In genomic region chr2:104703158-104703557, GRCm38 (mm10) we compare ENCODE assay signal across 31 mouse cellular contexts. TPM values are rescaled to one million over a fixed set of nuclear protein-coding genes. Genes with fewer than 3 reads are reported as not detected.
A peak's percentile ranks its signal among the peaks of the same experiment; 100 is the strongest.
DNase-seq lines count a peak whose midpoint lies in the region; ATAC-seq and TF ChIP-seq lines count a peak whose summit lies in the region.
"Had no signal": no experiment of that assay in that cellular context is flagged by ENCODE, and none has a peak within 500 bp of the region (broad histone marks: within the 10 kb centered on the region; RNA-seq: fewer than 3 reads in every experiment).

No protein-coding gene starts in this region.

- peaks cover 5% of the 10 kb centered on the region for H3K4me1 ChIP-seq in liver, adult 2 months (ENCODE audit: control insufficient read depth, insufficient read depth, low read length)
- no peaks in the 10 kb centered on the region for H3K4me1 ChIP-seq in liver, embryonic 11.5 days (replicated peaks; ENCODE audit: control insufficient read depth, insufficient read depth, low read length)
- no peaks in the 10 kb centered on the region for H3K4me1 ChIP-seq in hindbrain, postnatal 0 days (ENCODE audit: insufficient read depth, low read length)
- H3K4me1 ChIP-seq in midbrain, postnatal 0 days (ENCODE audit: insufficient read depth, low read length) = no peaks in the 10 kb centered on the region

- ATAC-seq in liver, embryonic 11.5 days (replicated peaks; ENCODE audit: low FRiP score) = no peak
- no peak for ATAC-seq in granulocyte monocyte progenitor cell, adult 5-6 weeks (replicated peaks; ENCODE audit: poor library complexity, severe bottlenecking)
- no peak for ATAC-seq in hindbrain, postnatal 0 days
- no peak for ATAC-seq in midbrain, postnatal 0 days (ENCODE audit: low FRiP score)
- ATAC-seq: activated CD4-positive, CD25-positive, alpha-beta regulatory T cell, adult 4 months; CD4-positive, CD25-positive, alpha-beta regulatory T cell, adult 4 months; Patski had no signal

- no peak for TF ChIP-seq CTCF in liver, adult 2 months (IDR thresholded peaks at IDR 0.05; ENCODE audit: low read depth, low read length)
- no peak for TF ChIP-seq CTCF in hindbrain, postnatal 0 days (IDR thresholded peaks at IDR 0.05; ENCODE audit: low read depth)
- TF ChIP-seq CTCF in midbrain, postnatal 0 days (IDR thresholded peaks at IDR 0.05) = no peak

- no peaks in the 10 kb centered on the region for H3K9me3 ChIP-seq in liver, embryonic 11.5 days (ENCODE audit: control insufficient read depth, low read length)
- no peaks in the 10 kb centered on the region for H3K9me3 ChIP-seq in hindbrain, postnatal 0 days (ENCODE audit: low read length)
- no peaks in the 10 kb centered on the region for H3K9me3 ChIP-seq in midbrain, postnatal 0 days (ENCODE audit: low read length)
- H3K9me3 ChIP-seq: G1E had no signal

- WGBS in liver, adult 2 months = 93% methylated on average over 3 of the region's 3 CpGs
- 85% methylated on average over 3 of the region's 3 CpGs for WGBS in liver, embryonic 11.5 days
- 47% methylated on average over 3 of the region's 3 CpGs for WGBS in hindbrain, postnatal 0 days
- 67% methylated on average over 3 of the region's 3 CpGs for WGBS in midbrain, postnatal 0 days

- no peaks in the 10 kb centered on the region for H3K27me3 ChIP-seq in liver, adult 2 months (ENCODE audit: control insufficient read depth, insufficient read depth, low read length)
- no peaks in the 10 kb centered on the region for H3K27me3 ChIP-seq in liver, embryonic 11.5 days (replicated peaks; ENCODE audit: control insufficient read depth, insufficient read depth, low read length)
- H3K27me3 ChIP-seq in hindbrain, postnatal 0 days (ENCODE audit: insufficient read depth, low read length) = no peaks in the 10 kb centered on the region
- H3K27me3 ChIP-seq in midbrain, postnatal 0 days (ENCODE audit: insufficient read depth, low read length) = no peaks in the 10 kb centered on the region
- H3K27me3 ChIP-seq: CH12.LX, Patski had no signal

- no peak overlapping the region for H3K9ac ChIP-seq in liver, adult 2 months (ENCODE audit: low read depth, low read length)
- no peak overlapping the region for H3K9ac ChIP-seq in liver, embryonic 11.5 days (ENCODE audit: low read depth, low read length)
- no peak overlapping the region for H3K9ac ChIP-seq in hindbrain, postnatal 0 days (replicated peaks; ENCODE audit: low read length)
- no peak overlapping the region for H3K9ac ChIP-seq in midbrain, postnatal 0 days (replicated peaks; ENCODE audit: low read length, poor library complexity, severe bottlenecking)

- H3K79me2 ChIP-seq in liver, adult 2 months (ENCODE audit: control insufficient read depth, insufficient read depth, low read length) = no peaks in the 10 kb centered on the region

- DNase-seq in liver, adult 2 months (ENCODE audit: extremely low read depth, low read depth, low spot score) = no peak
- DNase-seq in liver, embryonic 11.5 days (ENCODE audit: low spot score) = no peak
- DNase-seq in ES-CJ7 (ENCODE audit: low read depth, low spot score) (peak; percentile 33), R1 (ENCODE audit: low read depth, low spot score) (peak; percentile 53), ZHBTc4 (ENCODE audit: low read depth, low spot score) (peak; percentile 49)
- DNase-seq in hindbrain, postnatal 0 days (ENCODE audit: low spot score) = no peak
- DNase-seq in midbrain, postnatal 0 days (ENCODE audit: low spot score) = no peak
- DNase-seq: adrenal gland, adult 2 months; adrenal gland, adult 8-10 months; adrenal gland, postnatal 10 days; adrenal gland, postnatal 14 days; adrenal gland, postnatal 25 days; adrenal gland, postnatal 36 days; B cell, adult 2 months; cerebellum, adult 11 months; cerebellum, adult 11-12 months; cerebellum, adult 18-20 months; cerebellum, adult 2 months; cerebellum, adult 8-10 months had no signal

- H3K4me2 ChIP-seq in liver, embryonic 11.5 days = no peak overlapping the region
- H3K4me2 ChIP-seq in hindbrain, postnatal 0 days (ENCODE audit: low read depth, low read length) = no peak overlapping the region
- H3K4me2 ChIP-seq in midbrain, postnatal 0 days (ENCODE audit: low read depth, low read length, poor library complexity, severe bottlenecking) = no peak overlapping the region

- H3K27ac ChIP-seq in liver, adult 2 months (replicated peaks; ENCODE audit: insufficient read depth, low read depth, low read length) = peak overlapping the region; percentile 41; the same call in 1 of the 2 replicates
- H3K27ac ChIP-seq in liver, embryonic 11.5 days (ENCODE audit: low read depth, low read length) = no peak overlapping the region
- H3K27ac ChIP-seq in hindbrain, postnatal 0 days = no peak overlapping the region
- no peak overlapping the region for H3K27ac ChIP-seq in midbrain, postnatal 0 days (ENCODE audit: low read depth, low read length)

- no peaks in the 10 kb centered on the region; the same call in 1 of the 2 replicates for H3K36me3 ChIP-seq in liver, adult 2 months (ENCODE audit: control insufficient read depth, insufficient read depth, low read length)
- H3K36me3 ChIP-seq in liver, embryonic 11.5 days (ENCODE audit: control insufficient read depth, insufficient read depth, low read length) = no peaks in the 10 kb centered on the region
- peaks cover 9% of the 10 kb centered on the region for H3K36me3 ChIP-seq in hindbrain, postnatal 0 days (ENCODE audit: insufficient read depth, low read length)
- H3K36me3 ChIP-seq in midbrain, postnatal 0 days (ENCODE audit: insufficient read depth, low read length) = peaks cover 11% of the 10 kb centered on the region
- H3K36me3 ChIP-seq: G1E had no signal

- TF ChIP-seq POLR2A in liver, adult 2 months (IDR thresholded peaks at IDR 0.05; ENCODE audit: extremely low read depth, insufficient read depth, low read length) = no peak

- H3K4me3 ChIP-seq in liver, adult 2 months (ENCODE audit: insufficient read depth, low read depth, low read length) = no peak overlapping the region
- H3K4me3 ChIP-seq in liver, embryonic 11.5 days (ENCODE audit: low read depth, low read length) = no peak overlapping the region
- H3K4me3 ChIP-seq in hindbrain, postnatal 0 days (ENCODE audit: low read length) = no peak overlapping the region
- no peak overlapping the region for H3K4me3 ChIP-seq in midbrain, postnatal 0 days (ENCODE audit: low read depth, low read length)

RNA-seq across cellular contexts. Expression of gene Tcp11l1, which starts 8.8 kb away (rescaled TPM):
- total RNA-seq in liver, adult 2 months (2014; rRNA removed) = 4.1 and 5.3 TPM in 2 replicates
- 3.1 and 3.5 TPM in 2 replicates for polyA plus RNA-seq in liver, adult 2 months (2012; rRNA removed)
- 20.3 and 22.9 TPM in 2 replicates for polyA plus RNA-seq in liver, embryonic 11.5 days (2014; fragmentation: Nextera tagmentation; extraction: Ambion mirVana)
- 18.3 and 21.3 TPM in 2 replicates for total RNA-seq in granulocyte monocyte progenitor cell, adult 5-6 weeks (2014; fragmentation: Nextera tagmentation)
- 7.9 and 10.5 TPM in 2 replicates for total RNA-seq in granulocyte monocyte progenitor cell, adult 5-6 weeks (2017)
- 27.0 and 46.5 TPM in 2 replicates for total RNA-seq in hindbrain, postnatal 0 days (2014; rRNA removed)
- polyA plus RNA-seq in hindbrain, postnatal 0 days (2015; fragmentation: Nextera tagmentation; extraction: Ambion mirVana) = 64.2 and 69.6 TPM in 2 replicates
- total RNA-seq in midbrain, postnatal 0 days (2014; rRNA removed) = 27.8 and 28.2 TPM in 2 replicates
- 51.6 and 58.8 TPM in 2 replicates for polyA plus RNA-seq in midbrain, postnatal 0 days (2015; fragmentation: Nextera tagmentation; extraction: Ambion mirVana)

RNA-seq across cellular contexts. Expression of gene Pin1rt1, which starts 13.0 kb away (rescaled TPM):
- not detected in 2 replicates for total RNA-seq in liver, adult 2 months (2014; rRNA removed)
- not detected in 2 replicates for polyA plus RNA-seq in liver, adult 2 months (2012; rRNA removed)
- polyA plus RNA-seq in liver, embryonic 11.5 days (2014; fragmentation: Nextera tagmentation; extraction: Ambion mirVana) = not detected in 2 replicates
- total RNA-seq in granulocyte monocyte progenitor cell, adult 5-6 weeks (2014; fragmentation: Nextera tagmentation) = not detected in 2 replicates
- not detected in 2 replicates for total RNA-seq in granulocyte monocyte progenitor cell, adult 5-6 weeks (2017)
- not detected in 2 replicates for total RNA-seq in hindbrain, postnatal 0 days (2014; rRNA removed)
- not detected in 2 replicates for polyA plus RNA-seq in hindbrain, postnatal 0 days (2015; fragmentation: Nextera tagmentation; extraction: Ambion mirVana)
- total RNA-seq in midbrain, postnatal 0 days (2014; rRNA removed) = not detected in 2 replicates
- not detected in 2 replicates for polyA plus RNA-seq in midbrain, postnatal 0 days (2015; fragmentation: Nextera tagmentation; extraction: Ambion mirVana)
- total RNA-seq: adrenal gland, adult 18-20 months; adrenal gland, adult 2 months; adrenal gland, adult 8-10 months; adrenal gland, postnatal 10 days; adrenal gland, postnatal 14 days; adrenal gland, postnatal 25 days; adrenal gland, postnatal 36 days; adrenal gland, postnatal 4 days; CH12.LX; ES-E14; G1E; MEL had no signal
- polyA plus RNA-seq: activated CD4-positive, CD25-positive, alpha-beta regulatory T cell, adult 4 months; adrenal gland, adult 2 months; brain, embryonic 14.5 days; C2C12; CD4-positive, CD25-positive, alpha-beta regulatory T cell, adult 4 months; G1E had no signal

RNA-seq across cellular contexts. Expression of gene Depdc7, which starts 39.5 kb away (rescaled TPM):
- 50.9 and 53.5 TPM in 2 replicates for total RNA-seq in liver, adult 2 months (2014; rRNA removed)
- 26.4 and 30.0 TPM in 2 replicates for polyA plus RNA-seq in liver, adult 2 months (2012; rRNA removed)
- 10.3 and 12.3 TPM in 2 replicates for polyA plus RNA-seq in liver, embryonic 11.5 days (2014; fragmentation: Nextera tagmentation; extraction: Ambion mirVana)
- 2.4 and 2.9 TPM in 2 replicates for total RNA-seq in granulocyte monocyte progenitor cell, adult 5-6 weeks (2014; fragmentation: Nextera tagmentation)
- total RNA-seq in granulocyte monocyte progenitor cell, adult 5-6 weeks (2017) = 4.7 and 11.6 TPM in 2 replicates
- total RNA-seq in hindbrain, postnatal 0 days (2014; rRNA removed) = 1.3 and 1.8 TPM in 2 replicates
- 0.59 and 1.2 TPM in 2 replicates for polyA plus RNA-seq in hindbrain, postnatal 0 days (2015; fragmentation: Nextera tagmentation; extraction: Ambion mirVana)
- 1.9 and 2.3 TPM in 2 replicates for total RNA-seq in midbrain, postnatal 0 days (2014; rRNA removed)
- polyA plus RNA-seq in midbrain, postnatal 0 days (2015; fragmentation: Nextera tagmentation; extraction: Ambion mirVana) = 0.90 and 1.5 TPM in 2 replicates
- polyA plus RNA-seq: activated CD4-positive, CD25-positive, alpha-beta regulatory T cell, adult 4 months; CD4-positive, CD25-positive, alpha-beta regulatory T cell, adult 4 months had no signal

Comparison
In these comparisons a context has a peak if more than half of its experiments do, and no peak if none do; other contexts are left out.
1. DNase-seq: peak in ES-CJ7 (single experiment), R1 (single experiment) and ZHBTc4 (single experiment); none in liver, adult 2 months (single experiment), liver, embryonic 11.5 days (single experiment), hindbrain, postnatal 0 days (single experiment) and midbrain, postnatal 0 days (single experiment).